Mouse (Mus musculus) liver, embryonic 14.5 days (tissue): ENCODE data around the gene Mtfp1. TPM values are rescaled to one million over a fixed set of nuclear protein-coding genes. Genes with fewer than 3 reads are reported as not detected.

Experiments used
- ATAC-seq: fragments of 200-750 bp; cut with Nextera tagmentation; 2 replicates; pipeline ENCODE4 v1.8.0; 2017; ENCODE audit warnings: moderate number of reproducible peaks, mild to moderate bottlenecking, moderate library complexity; ENCODE audit not compliant: insufficient read depth
- DNase-seq, 3 experiments: peaks; one replicate each; pipeline ENCODE4 v3.0.0-alpha.2; 2012 to 2013; ENCODE audit warnings: low read depth in 3 of 3, low spot score in 3 of 3
- H3K27ac ChIP-seq: fragments of 300-500 bp; sonication (generic); 2 replicates; pipeline ENCODE4 v1.5.1; 2014; ENCODE audit warnings: moderate library complexity, mild to moderate bottlenecking, control low read depth, inconsistent platforms
- H3K27me3 ChIP-seq: fragments of 300-500 bp; sonication (generic); 2 replicates; pipeline ENCODE4 v1.6.1; 2014; ENCODE audit warnings: mild to moderate bottlenecking, low read length, moderate library complexity; ENCODE audit not compliant: control insufficient read depth, insufficient read depth
- H3K36me3 ChIP-seq: fragments of 300-500 bp; sonication (generic); replicated peaks from 2 replicates; pipeline ENCODE4 v1.6.1; 2014; ENCODE audit warnings: low read depth; ENCODE audit not compliant: control insufficient read depth, insufficient read depth
- H3K4me1 ChIP-seq, 2 experiments: fragments of 200-500 bp in 1 of 2; fragments of 300-500 bp in 1 of 2; sonication (generic) in 1 of 2; replicated peaks; 2 replicates each; pipeline ENCODE4 v1.6.1; 2012 to 2014; ENCODE audit warnings: antibody characterized with exemption in 1 of 2, inconsistent platforms in 1 of 2, low read length in 1 of 2; ENCODE audit not compliant: control insufficient read depth in 2 of 2, insufficient read depth in 2 of 2
- H3K4me2 ChIP-seq: fragments of 300-500 bp; sonication (generic); 2 replicates; pipeline ENCODE4 v1.6.1; 2014; ENCODE audit warnings: low read depth, mild to moderate bottlenecking, control low read depth, moderate library complexity
- H3K4me3 ChIP-seq, 2 experiments: fragments of 200-500 bp in 1 of 2; fragments of 300-500 bp in 1 of 2; sonication (generic) in 1 of 2; 2 replicates each; pipeline ENCODE4 v1.5.1; 2012 to 2014; ENCODE audit warnings: low read depth in 2 of 2, low read length in 2 of 2, mild to moderate bottlenecking in 2 of 2, control low read depth in 1 of 2, inconsistent platforms in 1 of 2, moderate library complexity in 1 of 2; ENCODE audit not compliant: insufficient read depth in 1 of 2
- H3K9ac ChIP-seq: fragments of 300-500 bp; sonication (generic); replicated peaks from 2 replicates; pipeline ENCODE4 v1.6.1; 2014; ENCODE audit warnings: mild to moderate bottlenecking, control low read depth, moderate library complexity
- H3K9me3 ChIP-seq: fragments of 300-500 bp; sonication (generic); 2 replicates; pipeline ENCODE4 v1.6.1; 2016; ENCODE audit warnings: low read length, mixed read lengths; ENCODE audit not compliant: control insufficient read depth
- CTCF ChIP-seq: IDR thresholded peaks from 2 replicates; pipeline ENCODE4 v1.5.1; 2016; ENCODE audit warnings: antibody characterized with exemption, low read depth, control low read depth
- EP300 ChIP-seq: IDR thresholded peaks from 2 replicates; pipeline ENCODE4 v1.6.1; 2016; ENCODE audit warnings: antibody characterized with exemption, low read depth
- WGBS: fragments of 180-500 bp; shearing (Covaris S2); extraction: QIAGEN DNeasy Blood & Tissue Kit; methylation state at CpG from one replicate; pipeline ENCODE4 v1.1.7; 2014; ENCODE audit not compliant: insufficient replicate concordance; 5-methylcytosine and 5-hydroxymethylcytosine counted together
- polyA plus RNA-seq, 2 experiments: library from polyadenylated mRNA; depleted of rRNA in 1 of 2; stranded (reverse) in 1 of 2; unstranded in 1 of 2; fragments of >200 nt; fragmentation: Nextera tagmentation in 1 of 2; extraction: Ambion mirVana in 1 of 2; gene quantifications; 2 replicates each; pipeline versions ENCODE4 v1.2.1 to v1.2.3; 2012 to 2014

Gene Mtfp1
- polyA plus RNA-seq, 2 experiments = 13.3 to 20.6 TPM

DNA sequence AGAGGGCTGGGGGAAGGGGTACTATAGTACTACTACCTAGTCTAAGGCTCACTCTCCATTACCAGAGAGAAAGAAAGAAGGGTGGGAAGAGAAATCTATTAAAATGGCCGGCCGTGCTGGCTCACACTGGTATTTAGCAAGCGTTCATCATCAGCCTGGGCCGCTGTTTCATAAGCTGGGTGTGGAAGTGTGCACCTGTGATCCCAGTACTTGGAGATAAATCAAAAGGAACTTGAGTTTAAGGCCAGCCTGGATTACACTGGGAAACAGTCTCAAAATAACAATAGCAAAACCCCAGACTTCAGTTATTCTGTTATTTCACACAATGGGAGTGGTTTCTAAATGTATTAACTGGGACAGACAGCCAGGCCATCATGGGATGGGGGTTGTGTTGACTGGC lies 32.7 kb downstream of the Mtfp1 start:
- H3K4me2 ChIP-seq = no peak overlapping the region
- no peaks in the 10 kb centered on the region for H3K4me1 ChIP-seq
- no peaks in the 10 kb centered on the region for H3K9me3 ChIP-seq
- H3K27ac ChIP-seq = no peak overlapping the region
- no peak for ATAC-seq
- H3K9ac ChIP-seq = no peak overlapping the region
- H3K27me3 ChIP-seq = no peaks in the 10 kb centered on the region
- no peak for DNase-seq
- H3K4me3 ChIP-seq = no peak overlapping the region
- WGBS = 75% methylated on average over 4 of the region's 4 CpGs
- no peaks in the 10 kb centered on the region for H3K36me3 ChIP-seq
- TF ChIP-seq CTCF (no peak), EP300 (no peak)

DNA sequence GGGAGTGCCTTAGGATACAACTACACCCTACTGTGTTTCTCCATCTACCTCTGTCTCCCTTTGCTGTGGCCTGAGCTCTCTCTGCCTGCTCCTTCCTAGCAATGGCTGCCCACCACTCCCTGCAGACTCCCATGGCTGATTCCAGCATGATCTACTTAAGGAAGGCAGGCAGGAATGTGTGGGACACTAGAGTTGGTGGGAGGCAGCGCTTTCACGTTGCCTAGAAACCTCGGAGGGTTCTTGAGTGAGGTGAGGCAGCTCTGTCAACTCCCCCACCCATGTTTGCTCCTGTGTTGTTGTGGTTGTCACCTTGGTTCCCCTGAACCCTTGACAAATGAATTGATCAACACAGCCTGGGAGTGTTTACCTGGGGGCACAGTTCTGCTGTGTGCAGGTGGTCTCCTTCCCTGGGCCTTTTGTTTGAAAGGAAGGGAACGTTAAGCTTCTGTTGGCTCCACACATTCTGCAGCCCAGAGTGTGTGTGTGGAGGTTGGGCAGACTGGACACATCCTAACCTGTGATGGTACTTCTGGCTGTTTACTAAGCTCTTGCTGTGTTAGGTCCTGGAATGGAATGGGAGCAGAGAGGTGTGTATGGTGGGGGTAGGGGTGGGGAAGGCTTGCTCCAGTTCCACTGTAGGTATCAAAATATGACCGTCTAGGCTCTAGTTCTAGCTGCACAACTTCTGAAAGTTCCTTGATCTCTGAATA lies 34.2 kb downstream of the Mtfp1 start:
- TF ChIP-seq EP300 = no peak
- no peak for TF ChIP-seq CTCF
- no peaks in the 10 kb centered on the region; the same call in 1 of the 2 replicates for H3K27me3 ChIP-seq
- H3K27ac ChIP-seq = no peak overlapping the region
- H3K4me3 ChIP-seq = no peak overlapping the region
- DNase-seq (no peak), ATAC-seq (no peak)
- H3K9ac ChIP-seq = no peak overlapping the region
- no peaks in the 10 kb centered on the region for H3K36me3 ChIP-seq
- H3K9me3 ChIP-seq = no peaks in the 10 kb centered on the region
- 46% methylated on average over 5 of the region's 5 CpGs for WGBS
- H3K4me1 ChIP-seq = no peaks in the 10 kb centered on the region
- no peak overlapping the region for H3K4me2 ChIP-seq

DNA sequence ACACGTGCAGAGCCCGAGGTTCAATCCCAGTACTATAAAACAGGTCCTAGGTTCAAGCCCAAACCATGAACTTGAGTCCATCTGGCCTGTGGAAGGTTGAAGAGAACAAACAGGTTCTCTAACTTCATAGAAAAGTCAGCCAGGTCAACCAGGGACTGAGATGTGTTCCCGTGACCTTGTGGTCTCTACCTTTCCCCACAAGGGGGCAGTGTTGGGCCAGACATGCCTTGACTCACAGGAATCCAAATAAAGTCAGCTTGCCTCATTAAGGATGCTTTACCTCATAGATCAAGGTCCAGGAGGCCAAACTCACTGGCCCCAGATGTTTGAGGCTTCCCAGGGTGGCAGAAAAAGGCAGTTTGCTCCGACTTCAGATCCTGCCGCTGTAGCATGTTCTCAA lies 41.7 kb downstream of the Mtfp1 start:
- ATAC-seq (no peak), DNase-seq (peak; percentile 30 to 46 (median 41))
- Histone ChIP-seq H3K4me1 (no peaks in the 10 kb centered on the region), H3K36me3 (no peaks in the 10 kb centered on the region), H3K4me3 (no peak overlapping the region), H3K27me3 (no peaks in the 10 kb centered on the region; the same call in 1 of the 2 replicates), H3K4me2 (no peak overlapping the region), H3K9ac (no peak overlapping the region), H3K27ac (no peak overlapping the region), H3K9me3 (no peaks in the 10 kb centered on the region)
- TF ChIP-seq EP300 (no peak), CTCF (peak; percentile 92)
- WGBS = 17% methylated on average over 5 of the region's 5 CpGs

GRCm38 (mm10) chr11:4048438-4048837 lies 46.8 kb downstream of the Mtfp1 start:
- Histone ChIP-seq H3K36me3 (no peaks in the 10 kb centered on the region), H3K4me2 (no peak overlapping the region), H3K27ac (no peak overlapping the region), H3K4me3 (no peak overlapping the region), H3K27me3 (no peaks in the 10 kb centered on the region), H3K9ac (no peak overlapping the region), H3K4me1 (no peaks in the 10 kb centered on the region), H3K9me3 (no peaks in the 10 kb centered on the region)
- ATAC-seq (no peak), DNase-seq (no peak)
- WGBS = 65% methylated on average over 6 of the region's 6 CpGs
- TF ChIP-seq CTCF (no peak), EP300 (no peak)

DNA sequence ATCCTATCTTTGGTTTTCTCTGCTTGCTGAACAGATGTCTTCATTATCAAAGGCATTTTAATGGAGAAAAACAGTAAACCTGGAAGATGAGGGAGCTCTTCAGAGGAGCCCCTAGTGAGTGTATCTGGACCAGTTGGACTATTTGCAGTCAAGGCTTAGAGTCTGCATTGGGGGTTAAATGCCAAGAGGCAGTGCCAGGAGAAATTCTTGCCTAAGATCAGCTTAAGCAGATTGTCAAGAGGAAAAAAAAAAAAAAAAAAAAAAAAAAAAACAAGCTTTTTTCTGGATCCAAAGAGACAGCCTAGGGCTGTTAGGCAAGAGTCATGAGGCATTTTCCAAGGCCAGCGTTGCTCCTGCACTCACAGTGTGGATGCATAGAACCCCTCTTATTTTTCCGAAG lies 47.5 kb downstream of the Mtfp1 start:
- no peak for DNase-seq
- H3K4me2 ChIP-seq = no peak overlapping the region
- ATAC-seq = no peak
- H3K27me3 ChIP-seq = no peaks in the 10 kb centered on the region
- no peak overlapping the region for H3K27ac ChIP-seq
- no peak overlapping the region for H3K4me3 ChIP-seq
- H3K9me3 ChIP-seq = no peaks in the 10 kb centered on the region
- H3K4me1 ChIP-seq = no peaks in the 10 kb centered on the region
- WGBS = 78% methylated on average over 2 of the region's 2 CpGs
- H3K9ac ChIP-seq = no peak overlapping the region
- TF ChIP-seq EP300 (no peak), CTCF (no peak)
- H3K36me3 ChIP-seq = no peaks in the 10 kb centered on the region
